Mouse (Mus musculus): ENCODE measurements around the gene Lgals9. TPM values are rescaled to one million over a fixed set of nuclear protein-coding genes. Genes with fewer than 3 reads are reported as not detected.

Lgals9 gene
- total and polyA plus RNA-seq, 2 experiments: 175 to 1,032 TPM

DNA sequence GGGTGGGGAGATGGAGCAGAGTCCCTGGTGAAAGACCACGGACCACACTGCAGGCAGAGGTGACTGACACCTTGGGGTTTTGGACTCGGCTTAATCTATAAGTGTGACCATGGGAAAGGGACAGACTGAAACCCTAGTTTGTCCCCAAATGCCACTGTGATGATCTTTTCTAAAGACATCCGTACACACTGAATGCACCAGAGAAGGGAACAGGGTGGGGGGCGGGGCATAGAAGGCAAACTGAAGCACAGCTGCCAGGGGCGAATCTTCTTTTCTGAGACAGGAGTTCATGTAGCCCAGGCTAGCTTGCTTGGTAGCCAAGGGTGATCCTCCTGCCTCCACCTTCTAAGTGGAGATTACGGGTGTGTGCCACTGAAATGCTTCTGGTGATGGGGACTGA is 39.0 kb upstream of the Lgals9 start:
- Histone ChIP-seq H3K36me3 (ENCODE audit: control insufficient read depth, insufficient read depth, low read length) (no peaks in the 10 kb centered on the region), H3K27ac (replicated peaks; ENCODE audit: insufficient read depth, low read depth, low read length) (peak overlapping the region; percentile 29; the same call in 1 of the 2 replicates), H3K27me3 (ENCODE audit: control insufficient read depth, insufficient read depth, low read length) (no peaks in the 10 kb centered on the region), H3K4me1 (ENCODE audit: control insufficient read depth, insufficient read depth, low read length) (peaks cover 3% of the 10 kb centered on the region; the same call in 1 of the 2 replicates), H3K79me2 (ENCODE audit: control insufficient read depth, insufficient read depth, low read length) (no peaks in the 10 kb centered on the region), H3K4me3 (ENCODE audit: insufficient read depth, low read depth, low read length) (0 out of 2 replicates have a peak overlapping the region, but pooled peaks have one; percentile 8), H3K9ac (ENCODE audit: low read depth, low read length) (0 out of 2 replicates have a peak overlapping the region, but pooled peaks have one; percentile 16)
- DNase-seq (ENCODE audit: extremely low read depth, low read depth, low spot score): no peak
- no peak for TF ChIP-seq CTCF (IDR thresholded peaks at IDR 0.05; ENCODE audit: low read depth, low read length)
- TF ChIP-seq POLR2A (IDR thresholded peaks at IDR 0.05; ENCODE audit: extremely low read depth, insufficient read depth, low read length): no peak
- 70% methylated on average over 6 of the region's 6 CpGs for WGBS

DNA sequence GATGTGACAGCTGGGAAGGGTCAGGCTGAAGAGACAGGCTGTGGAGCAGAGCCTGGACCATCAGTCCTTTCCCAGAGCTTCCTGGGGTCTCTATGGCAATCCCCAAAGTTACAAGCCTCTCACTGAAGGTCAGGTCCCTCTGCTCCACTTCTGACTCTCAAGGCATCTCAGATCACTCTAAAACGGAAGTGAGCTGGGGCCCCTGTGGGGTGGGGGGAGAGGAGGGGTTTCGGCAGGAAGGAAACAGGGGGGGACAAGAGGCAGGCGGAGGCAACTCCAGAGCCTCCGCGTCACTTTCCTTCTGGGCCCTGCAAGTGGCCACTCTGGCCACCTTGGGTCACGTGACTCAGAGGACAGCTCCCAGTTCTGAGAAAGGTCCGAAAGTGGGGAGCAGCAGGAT is 38.6 kb upstream of the Lgals9 start:
- Histone ChIP-seq H3K27ac (replicated peaks; ENCODE audit: insufficient read depth, low read depth, low read length) (peak overlapping the region; percentile 31), H3K79me2 (ENCODE audit: control insufficient read depth, insufficient read depth, low read length) (no peaks in the 10 kb centered on the region), H3K27me3 (ENCODE audit: control insufficient read depth, insufficient read depth, low read length) (no peaks in the 10 kb centered on the region), H3K9ac (ENCODE audit: low read depth, low read length) (peak overlapping the region; percentile 16; the same call in 1 of the 2 replicates), H3K4me3 (ENCODE audit: insufficient read depth, low read depth, low read length) (0 out of 2 replicates have a peak overlapping the region, but pooled peaks have one; percentile 8), H3K36me3 (ENCODE audit: control insufficient read depth, insufficient read depth, low read length) (no peaks in the 10 kb centered on the region), H3K4me1 (ENCODE audit: control insufficient read depth, insufficient read depth, low read length) (peaks cover 3% of the 10 kb centered on the region; the same call in 1 of the 2 replicates)
- DNase-seq (ENCODE audit: extremely low read depth, low read depth, low spot score): no peak
- no peak for TF ChIP-seq CTCF (IDR thresholded peaks at IDR 0.05; ENCODE audit: low read depth, low read length)
- TF ChIP-seq POLR2A (IDR thresholded peaks at IDR 0.05; ENCODE audit: extremely low read depth, insufficient read depth, low read length): no peak
- WGBS: 68% methylated on average over 7 of the region's 7 CpGs

DNA sequence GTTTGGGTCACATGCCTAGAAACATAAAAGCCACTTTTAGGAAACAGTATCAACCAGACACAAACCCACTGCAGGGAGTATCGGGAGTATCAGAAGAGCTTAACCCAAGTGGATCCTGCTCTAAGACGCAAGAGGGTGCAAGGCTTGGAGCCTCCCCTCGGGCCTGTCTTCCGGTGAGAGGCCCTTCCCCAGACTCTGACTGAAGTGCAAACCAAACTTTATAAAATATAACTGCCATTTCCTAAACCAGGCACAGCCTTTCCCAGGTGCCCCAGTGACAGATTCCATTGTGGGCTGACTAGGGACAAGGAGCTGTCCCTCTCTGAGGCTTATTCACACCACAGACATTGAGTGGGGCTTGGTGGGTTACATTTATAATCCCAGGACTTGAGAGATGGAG is 38.1 kb upstream of the Lgals9 start:
- 82% methylated on average over 4 of the region's 4 CpGs for WGBS
- Histone ChIP-seq H3K79me2 (ENCODE audit: control insufficient read depth, insufficient read depth, low read length) (no peaks in the 10 kb centered on the region), H3K36me3 (ENCODE audit: control insufficient read depth, insufficient read depth, low read length) (no peaks in the 10 kb centered on the region), H3K27ac (replicated peaks; ENCODE audit: insufficient read depth, low read depth, low read length) (peak overlapping the region; percentile 31), H3K27me3 (ENCODE audit: control insufficient read depth, insufficient read depth, low read length) (no peaks in the 10 kb centered on the region), H3K4me1 (ENCODE audit: control insufficient read depth, insufficient read depth, low read length) (peaks cover 3% of the 10 kb centered on the region; the same call in 1 of the 2 replicates), H3K9ac (ENCODE audit: low read depth, low read length) (no peak overlapping the region), H3K4me3 (ENCODE audit: insufficient read depth, low read depth, low read length) (no peak overlapping the region)
- TF ChIP-seq POLR2A (IDR thresholded peaks at IDR 0.05; ENCODE audit: extremely low read depth, insufficient read depth, low read length): no peak
- TF ChIP-seq CTCF (IDR thresholded peaks at IDR 0.05; ENCODE audit: low read depth, low read length): no peak
- DNase-seq (ENCODE audit: extremely low read depth, low read depth, low spot score): no peak

DNA sequence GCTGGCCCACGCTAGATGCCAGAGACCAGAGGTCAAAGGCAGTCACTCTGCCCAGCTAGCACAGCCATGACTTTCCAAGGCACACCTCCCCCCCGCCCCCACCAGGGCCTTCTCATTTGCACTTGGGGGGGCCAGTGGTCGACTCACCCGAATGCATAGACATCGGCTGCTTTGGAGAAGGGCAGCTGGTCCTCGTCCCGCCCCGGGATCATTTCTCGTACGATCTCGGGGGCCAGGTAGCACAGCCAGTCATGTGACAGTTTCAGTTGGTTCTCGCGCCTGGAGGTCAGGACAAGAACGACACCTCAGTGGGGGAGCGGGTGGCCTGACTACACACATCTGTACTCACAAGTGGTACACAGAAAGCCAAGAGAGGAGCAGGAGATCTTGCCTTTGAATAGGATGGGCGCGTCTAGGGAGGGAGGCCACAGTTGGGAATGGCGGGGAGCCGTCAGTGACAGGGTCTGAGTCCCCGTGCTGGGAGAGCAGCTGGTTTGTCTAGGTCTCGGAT is 35.8 kb upstream of the Lgals9 start:
- H3K9ac ChIP-seq (ENCODE audit: low read depth, low read length): no peak overlapping the region
- H3K27ac ChIP-seq (replicated peaks; ENCODE audit: insufficient read depth, low read depth, low read length): no peak overlapping the region
- no peaks in the 10 kb centered on the region for H3K79me2 ChIP-seq (ENCODE audit: control insufficient read depth, insufficient read depth, low read length)
- peaks cover 3% of the 10 kb centered on the region; the same call in 1 of the 2 replicates for H3K4me1 ChIP-seq (ENCODE audit: control insufficient read depth, insufficient read depth, low read length)
- no peak for DNase-seq (ENCODE audit: extremely low read depth, low read depth, low spot score)
- WGBS: 86% methylated on average over 21 of the region's 21 CpGs
- no peak overlapping the region for H3K4me3 ChIP-seq (ENCODE audit: insufficient read depth, low read depth, low read length)
- TF ChIP-seq POLR2A (IDR thresholded peaks at IDR 0.05; ENCODE audit: extremely low read depth, insufficient read depth, low read length) (no peak), CTCF (IDR thresholded peaks at IDR 0.05; ENCODE audit: low read depth, low read length) (no peak)
- no peaks in the 10 kb centered on the region for H3K36me3 ChIP-seq (ENCODE audit: control insufficient read depth, insufficient read depth, low read length)
- no peaks in the 10 kb centered on the region for H3K27me3 ChIP-seq (ENCODE audit: control insufficient read depth, insufficient read depth, low read length)

DNA sequence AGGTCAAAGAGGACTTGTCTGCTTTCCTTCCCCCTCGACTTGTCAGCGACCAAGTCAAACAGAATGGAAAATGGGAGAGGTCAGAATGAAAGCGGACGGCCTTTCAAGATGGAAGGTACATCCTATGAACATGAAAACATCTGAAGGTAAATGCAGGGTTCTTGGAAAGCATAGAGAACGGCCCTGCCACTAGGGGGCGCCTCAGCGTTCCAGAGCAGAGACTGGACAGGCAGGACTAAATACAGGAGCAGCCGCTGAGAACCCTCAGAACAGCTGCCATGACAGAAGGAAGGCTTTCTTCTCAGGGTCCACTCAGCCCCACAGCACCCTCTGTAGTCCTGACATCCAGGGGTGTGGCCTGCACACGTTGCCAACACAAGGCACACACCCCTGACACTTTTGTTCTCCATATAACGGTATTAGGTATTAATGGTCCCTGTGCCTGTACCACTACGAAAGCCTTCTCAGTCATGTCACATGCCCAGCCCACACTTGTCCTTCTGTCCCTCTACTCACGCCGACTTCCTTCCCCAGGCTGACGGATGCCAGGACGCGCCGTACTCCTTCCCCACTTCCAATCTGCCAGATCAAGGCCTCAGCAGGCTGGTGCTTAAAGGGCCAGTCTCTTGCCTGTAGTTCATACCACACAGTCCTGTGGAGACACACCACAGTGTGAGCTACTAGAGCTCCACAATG is 35.2 kb upstream of the Lgals9 start:
- Histone ChIP-seq H3K4me3 (ENCODE audit: insufficient read depth, low read depth, low read length) (no peak overlapping the region), H3K9ac (ENCODE audit: low read depth, low read length) (no peak overlapping the region), H3K36me3 (ENCODE audit: control insufficient read depth, insufficient read depth, low read length) (no peaks in the 10 kb centered on the region), H3K27ac (replicated peaks; ENCODE audit: insufficient read depth, low read depth, low read length) (no peak overlapping the region), H3K4me1 (ENCODE audit: control insufficient read depth, insufficient read depth, low read length) (peaks cover 3% of the 10 kb centered on the region; the same call in 1 of the 2 replicates), H3K27me3 (ENCODE audit: control insufficient read depth, insufficient read depth, low read length) (no peaks in the 10 kb centered on the region), H3K79me2 (ENCODE audit: control insufficient read depth, insufficient read depth, low read length) (no peaks in the 10 kb centered on the region)
- TF ChIP-seq CTCF (IDR thresholded peaks at IDR 0.05; ENCODE audit: low read depth, low read length) (peak; percentile 81), POLR2A (IDR thresholded peaks at IDR 0.05; ENCODE audit: extremely low read depth, insufficient read depth, low read length) (no peak)
- peak; percentile 23 for DNase-seq (ENCODE audit: extremely low read depth, low read depth, low spot score)
- 74% methylated on average over 17 of the region's 17 CpGs for WGBS
